Mouse (Mus musculus) embryonic facial prominence, embryonic 11.5 days (tissue): ENCODE results near the gene Espn. TPM values are rescaled to one million over a fixed set of nuclear protein-coding genes. Genes with fewer than 3 reads are reported as not detected.

Source experiments
- ATAC-seq: fragments of 200-750 bp; cut with Nextera tagmentation; replicated peaks from 2 replicates; pipeline ENCODE4 v1.8.0; 2017; ENCODE audit warnings: low read depth; ENCODE audit not compliant: insufficient number of reproducible peaks, low FRiP score, low TSS enrichment
- DNase-seq: peaks from one replicate; pipeline ENCODE4 v3.0.0-alpha.2; 2015; ENCODE audit warnings: low spot score
- H3K27ac ChIP-seq: fragments of 300-500 bp; sonication (generic); replicated peaks from 2 replicates; pipeline ENCODE4 v1.5.1; 2014; ENCODE audit warnings: mild to moderate bottlenecking, low read depth, low read length, control low read depth
- H3K27me3 ChIP-seq: fragments of 300-500 bp; sonication (generic); 2 replicates; pipeline ENCODE4 v1.6.1; 2014; ENCODE audit warnings: mild to moderate bottlenecking, low read length, moderate library complexity, mixed read lengths; ENCODE audit not compliant: control insufficient read depth, insufficient read depth
- H3K36me3 ChIP-seq: fragments of 300-500 bp; sonication (generic); replicated peaks from 2 replicates; pipeline ENCODE4 v1.6.1; 2014; ENCODE audit warnings: low read depth, mild to moderate bottlenecking, low read length, moderate library complexity, mixed read lengths; ENCODE audit not compliant: control insufficient read depth, insufficient read depth
- H3K4me1 ChIP-seq: fragments of 300-500 bp; sonication (generic); 2 replicates; pipeline ENCODE4 v1.6.1; 2014; ENCODE audit warnings: low read length, mixed read lengths; ENCODE audit not compliant: control insufficient read depth, insufficient read depth
- H3K4me2 ChIP-seq: fragments of 300-500 bp; sonication (generic); 2 replicates; pipeline ENCODE4 v1.6.1; 2014; ENCODE audit warnings: low read depth, mild to moderate bottlenecking, control low read depth, low read length, moderate library complexity
- H3K4me3 ChIP-seq: fragments of 300-500 bp; sonication (generic); 2 replicates; pipeline ENCODE4 v1.5.1; 2014; ENCODE audit warnings: low read depth, low read length, control low read depth
- H3K9ac ChIP-seq: fragments of 300-500 bp; sonication (generic); replicated peaks from 2 replicates; pipeline ENCODE4 v1.6.1; 2014; ENCODE audit warnings: mild to moderate bottlenecking, control low read depth, low read length
- H3K9me3 ChIP-seq: fragments of 300-500 bp; sonication (generic); replicated peaks from 2 replicates; pipeline ENCODE4 v1.6.1; 2016; ENCODE audit warnings: mild to moderate bottlenecking, low read length, inconsistent platforms, mixed read lengths; ENCODE audit not compliant: control insufficient read depth
- WGBS: fragments of 180-500 bp; shearing (Covaris S2); extraction: QIAGEN DNeasy Blood & Tissue Kit; methylation state at CpG from one replicate; pipeline ENCODE4 v1.1.7; 2014; 5-methylcytosine and 5-hydroxymethylcytosine counted together
- polyA plus RNA-seq: library from polyadenylated mRNA; unstranded; fragments of >200 nt; fragmentation: Nextera tagmentation; extraction: Ambion mirVana; gene quantifications from 2 replicates; pipeline ENCODE4 v1.2.1, GENCODE M21; 2014

The Espn gene
- polyA plus RNA-seq, 1 experiment from 2014 or later, result 6.2 TPM

GRCm38 (mm10) chr4:152177174-152177536 lies 25.0 kb upstream of the Espn start:
- Histone ChIP-seq H3K36me3 (no peaks in the 10 kb centered on the region), H3K27me3 (peaks cover 15% of the 10 kb centered on the region), H3K4me3 (peak overlapping the region; percentile 67), H3K9ac (peak overlapping the region; percentile 88), H3K27ac (no peak overlapping the region), H3K4me2 (peak overlapping the region; percentile 96), H3K9me3 (no peaks in the 10 kb centered on the region), H3K4me1 (peaks cover 5% of the 10 kb centered on the region; the same call in 1 of the 2 replicates)
- DNase-seq (no peak), ATAC-seq (no peak)
- WGBS, result 67% methylated on average over 6 of the region's 6 CpGs

- DNase-seq, result no peak
- H3K36me3 ChIP-seq, result no peaks in the 10 kb centered on the region
- H3K9ac ChIP-seq, result no peak overlapping the region
- no peak overlapping the region for H3K4me2 ChIP-seq
- H3K9me3 ChIP-seq, result no peaks in the 10 kb centered on the region
- no peak overlapping the region for H3K27ac ChIP-seq
- H3K27me3 ChIP-seq, result peaks cover 15% of the 10 kb centered on the region
- 82% methylated on average over 3 of the region's 3 CpGs for WGBS
- no peak overlapping the region for H3K4me3 ChIP-seq
- no peak for ATAC-seq
- H3K4me1 ChIP-seq, result peaks cover 5% of the 10 kb centered on the region; the same call in 1 of the 2 replicates
These were observed 24.5 kb upstream of the Espn start for GRCm38 (mm10) chr4:152176638-152177037.

- no peak overlapping the region for H3K27ac ChIP-seq
- no peaks in the 10 kb centered on the region for H3K9me3 ChIP-seq
- H3K4me3 ChIP-seq, result no peak overlapping the region
- H3K36me3 ChIP-seq, result no peaks in the 10 kb centered on the region
- WGBS, result 82% methylated on average over 9 of the region's 9 CpGs
- no peak overlapping the region for H3K4me2 ChIP-seq
- DNase-seq, result no peak
- ATAC-seq, result no peak
- no peak overlapping the region for H3K9ac ChIP-seq
- H3K4me1 ChIP-seq, result peaks cover 5% of the 10 kb centered on the region; the same call in 1 of the 2 replicates
- H3K27me3 ChIP-seq, result peaks cover 13% of the 10 kb centered on the region
These were observed 21.8 kb upstream of the Espn start for GRCm38 (mm10) chr4:152173956-152174355.

- peaks cover 5% of the 10 kb centered on the region for H3K27me3 ChIP-seq
These were observed 20.9 kb upstream of the Espn start for GRCm38 (mm10) chr4:152173041-152173440.

GRCm38 (mm10) chr4:152171543-152171942 lies 19.4 kb upstream of the Espn start:
- Histone ChIP-seq H3K27ac (no peak overlapping the region), H3K36me3 (no peaks in the 10 kb centered on the region), H3K27me3 (peaks cover under 1% of the 10 kb centered on the region; the same call in 1 of the 2 replicates), H3K9me3 (no peaks in the 10 kb centered on the region), H3K4me2 (no peak overlapping the region), H3K9ac (no peak overlapping the region), H3K4me3 (no peak overlapping the region), H3K4me1 (no peaks in the 10 kb centered on the region)
- ATAC-seq (no peak), DNase-seq (no peak)
- 79% methylated on average over 6 of the region's 6 CpGs for WGBS

More at GRCm38 (mm10) chr4:152173041-152173440, 20.9 kb upstream of the Espn start:
- DNase-seq (peak; percentile 80), ATAC-seq (no peak)
- Histone ChIP-seq H3K36me3 (no peaks in the 10 kb centered on the region), H3K4me1 (peaks cover 5% of the 10 kb centered on the region; the same call in 1 of the 2 replicates), H3K4me3 (no peak overlapping the region), H3K27ac (no peak overlapping the region), H3K9me3 (no peaks in the 10 kb centered on the region), H3K9ac (no peak overlapping the region), H3K4me2 (no peak overlapping the region)
- WGBS, result under 1% methylated on average over 5 of the region's 5 CpGs

GRCm38 (mm10) chr4:152170286-152170685 lies 18.1 kb upstream of the Espn start:
- no peaks in the 10 kb centered on the region for H3K4me1 ChIP-seq
- H3K27ac ChIP-seq, result no peak overlapping the region
- H3K27me3 ChIP-seq, result no peaks in the 10 kb centered on the region; the same call in 1 of the 2 replicates
- no peak overlapping the region for H3K4me2 ChIP-seq
- DNase-seq (no peak), ATAC-seq (no peak)
- H3K9ac ChIP-seq, result no peak overlapping the region
- WGBS, result 76% methylated on average over 10 of the region's 10 CpGs
- no peak overlapping the region for H3K4me3 ChIP-seq
- H3K36me3 ChIP-seq, result no peaks in the 10 kb centered on the region
- H3K9me3 ChIP-seq, result no peaks in the 10 kb centered on the region

GRCm38 (mm10) chr4:152169103-152169502 lies 16.9 kb upstream of the Espn start:
- Histone ChIP-seq H3K36me3 (no peaks in the 10 kb centered on the region), H3K27ac (no peak overlapping the region), H3K27me3 (no peaks in the 10 kb centered on the region), H3K4me3 (no peak overlapping the region), H3K9ac (no peak overlapping the region), H3K4me2 (no peak overlapping the region), H3K4me1 (no peaks in the 10 kb centered on the region), H3K9me3 (no peaks in the 10 kb centered on the region)
- WGBS, result 82% methylated on average over 7 of the region's 7 CpGs
- ATAC-seq, result no peak
- no peak for DNase-seq

GRCm38 (mm10) chr4:152168052-152168451 lies 15.9 kb upstream of the Espn start:
- ATAC-seq (no peak), DNase-seq (no peak)
- no peaks in the 10 kb centered on the region for H3K4me1 ChIP-seq
- H3K27ac ChIP-seq, result no peak overlapping the region
- H3K27me3 ChIP-seq, result no peaks in the 10 kb centered on the region
- 68% methylated on average over 8 of the region's 8 CpGs for WGBS
- H3K9ac ChIP-seq, result no peak overlapping the region
- H3K9me3 ChIP-seq, result no peaks in the 10 kb centered on the region
- no peaks in the 10 kb centered on the region for H3K36me3 ChIP-seq
- H3K4me3 ChIP-seq, result no peak overlapping the region
- no peak overlapping the region for H3K4me2 ChIP-seq
